Mouse (Mus musculus) forebrain, postnatal 0 days (tissue): Measurements from ENCODE around the gene Rplp2. TPM values are rescaled to one million over a fixed set of nuclear protein-coding genes. Genes with fewer than 3 reads are reported as not detected.
A peak's percentile ranks its signal among the peaks of the same experiment; 100 is the strongest.

ENCODE experiments used
- ATAC-seq: fragments of 200-750 bp; cut with Nextera tagmentation; 2 replicates; pipeline ENCODE4 v1.8.0; 2017; ENCODE audit warnings: mild to moderate bottlenecking, moderate library complexity
- DNase-seq: peaks from one replicate; pipeline ENCODE4 v3.0.0-alpha.2; 2015
- H3K27ac ChIP-seq: fragments of 300-500 bp; sonication (generic); 2 replicates; pipeline ENCODE4 v1.5.1; 2014; ENCODE audit warnings: low read depth, mild to moderate bottlenecking, antibody characterized with exemption, low read length, moderate library complexity, mixed read lengths
- H3K27me3 ChIP-seq: fragments of 300-500 bp; sonication (generic); 2 replicates; pipeline ENCODE4 v1.6.1; 2014; ENCODE audit warnings: mild to moderate bottlenecking, low read length, mixed read lengths; ENCODE audit not compliant: insufficient read depth
- H3K36me3 ChIP-seq: fragments of 300-500 bp; sonication (generic); 2 replicates; pipeline ENCODE4 v1.6.1; 2014; ENCODE audit warnings: mild to moderate bottlenecking, moderate library complexity; ENCODE audit not compliant: insufficient read depth
- H3K4me1 ChIP-seq: fragments of 300-500 bp; sonication (generic); 2 replicates; pipeline ENCODE4 v1.6.1; 2014; ENCODE audit warnings: antibody characterized with exemption; ENCODE audit not compliant: insufficient read depth
- H3K4me2 ChIP-seq: fragments of 300-500 bp; sonication (generic); 2 replicates; pipeline ENCODE4 v1.6.1; 2014; ENCODE audit warnings: low read depth, mild to moderate bottlenecking, moderate library complexity
- H3K4me3 ChIP-seq: fragments of 300-500 bp; sonication (generic); 2 replicates; pipeline ENCODE4 v1.5.1; 2014; ENCODE audit warnings: low read depth, low read length, mixed read lengths
- H3K9ac ChIP-seq: fragments of 300-500 bp; sonication (generic); 2 replicates; pipeline ENCODE4 v1.6.1; 2014; ENCODE audit warnings: mild to moderate bottlenecking
- H3K9me3 ChIP-seq: fragments of 300-500 bp; sonication (generic); 2 replicates; pipeline ENCODE4 v1.6.1; 2016; ENCODE audit warnings: low read length
- CTCF ChIP-seq: sonication (generic); IDR thresholded peaks from 2 replicates; pipeline ENCODE4 v1.5.1; 2016; ENCODE audit warnings: antibody characterized with exemption, control low read depth, low read depth
- WGBS: fragments of 180-500 bp; shearing (Covaris S2); extraction: QIAGEN DNeasy Blood & Tissue Kit; methylation state at CpG from one replicate; pipeline ENCODE4 v1.1.7; 2014; 5-methylcytosine and 5-hydroxymethylcytosine counted together
- polyA plus RNA-seq: library from polyadenylated mRNA; unstranded; fragments of >200 nt; fragmentation: Nextera tagmentation; extraction: Ambion mirVana; gene quantifications from 2 replicates; pipeline ENCODE4 v1.2.1, GENCODE M21; 2015
- total RNA-seq: library from RNA; depleted of rRNA; stranded (reverse); fragments of >200 nt; gene quantifications from 2 replicates; pipeline ENCODE4 v1.2.3, GENCODE M21; 2014

Rplp2 gene
- total and polyA plus RNA-seq, 2 experiments from 2014 or later = 312 to 868 TPM

DNA sequence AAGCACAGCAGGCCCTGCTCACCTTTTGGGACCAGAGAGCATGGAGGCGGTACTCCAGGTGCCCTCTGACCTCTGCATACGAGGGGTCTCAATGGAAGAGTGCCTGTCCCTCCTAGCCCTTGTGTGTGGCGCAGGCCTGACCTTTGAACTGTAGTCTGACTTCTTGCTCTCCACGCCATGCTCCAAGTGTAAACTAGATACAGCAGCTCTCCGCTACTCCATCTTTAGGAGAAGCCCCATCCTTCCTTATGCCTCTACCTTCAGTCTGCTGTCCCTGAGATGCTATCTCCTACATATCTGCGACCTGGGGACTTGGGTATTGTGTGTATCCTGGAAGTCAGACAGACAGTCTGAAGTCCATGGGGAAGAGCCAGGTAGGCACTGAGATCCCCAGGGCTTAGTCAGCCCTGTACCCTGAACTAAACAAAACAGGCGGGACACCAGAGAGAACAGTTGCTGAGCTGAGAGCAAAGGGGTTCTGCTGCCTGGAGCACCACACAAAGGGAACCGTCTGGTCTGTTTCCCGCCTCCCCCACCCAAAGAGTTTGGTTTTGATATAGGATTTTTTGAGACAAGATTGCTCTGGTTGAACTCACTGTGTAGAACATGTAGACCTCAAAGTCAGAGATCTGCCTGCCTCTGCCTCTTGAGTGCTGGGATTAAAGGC is 11.2 kb upstream of the Rplp2 start:
- no peak for TF ChIP-seq CTCF

DNA sequence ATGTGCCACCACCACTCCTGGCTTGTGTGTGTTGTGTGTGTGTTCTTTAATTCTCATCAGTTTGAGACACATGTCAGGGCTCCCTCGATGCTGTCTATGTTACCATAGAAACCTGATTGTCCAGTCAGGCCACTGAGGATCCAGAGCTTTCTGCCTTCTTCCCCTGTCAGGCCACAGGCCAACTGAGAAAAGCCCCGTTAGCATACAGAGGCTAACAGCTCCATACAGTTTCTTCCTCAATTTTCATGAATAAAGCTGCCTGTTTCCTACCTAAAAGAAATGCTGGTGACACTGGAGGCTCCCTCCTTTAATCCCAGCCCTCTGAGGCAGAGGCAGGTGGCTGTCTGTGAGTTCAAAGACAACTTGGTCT is 10.7 kb upstream of the Rplp2 start:
- peak overlapping the region; percentile 70 for H3K4me3 ChIP-seq
- no peak for DNase-seq
- H3K9me3 ChIP-seq = no peaks in the 10 kb centered on the region
- ATAC-seq = no peak
- H3K36me3 ChIP-seq = peaks cover 30% of the 10 kb centered on the region
- peak overlapping the region; percentile 86; the same call in 1 of the 2 replicates for H3K27ac ChIP-seq
- H3K27me3 ChIP-seq = no peaks in the 10 kb centered on the region
- peak overlapping the region; percentile 87 for H3K9ac ChIP-seq
- H3K4me1 ChIP-seq = peaks cover 31% of the 10 kb centered on the region
- peak overlapping the region; percentile 93 for H3K4me2 ChIP-seq
- WGBS = 43% methylated on average over 2 of the region's 2 CpGs
- TF ChIP-seq CTCF = no peak

More for the DNA sequence above, 11.2 kb upstream of the Rplp2 start:
- Histone ChIP-seq H3K4me3 (peak overlapping the region; percentile 53; the same call in 1 of the 2 replicates), H3K9me3 (no peaks in the 10 kb centered on the region), H3K9ac (no peak overlapping the region), H3K36me3 (peaks cover 35% of the 10 kb centered on the region), H3K27me3 (no peaks in the 10 kb centered on the region), H3K4me2 (peak overlapping the region; percentile 93), H3K27ac (peak overlapping the region; percentile 86; the same call in 1 of the 2 replicates), H3K4me1 (peaks cover 31% of the 10 kb centered on the region)
- ATAC-seq (no peak), DNase-seq (no peak)
- WGBS = 81% methylated on average over 9 of the region's 9 CpGs

GRCm38 (mm10) chr7:141437178-141438120 is 9.7 kb upstream of the Rplp2 start, which contains the start of gene Slc25a22:
Gene Slc25a22, minus strand, starts transcription at chr7:141437892.
- peaks cover 31% of the 10 kb centered on the region for H3K4me1 ChIP-seq
- WGBS = 7% methylated on average over 53 of the region's 53 CpGs

DNA sequence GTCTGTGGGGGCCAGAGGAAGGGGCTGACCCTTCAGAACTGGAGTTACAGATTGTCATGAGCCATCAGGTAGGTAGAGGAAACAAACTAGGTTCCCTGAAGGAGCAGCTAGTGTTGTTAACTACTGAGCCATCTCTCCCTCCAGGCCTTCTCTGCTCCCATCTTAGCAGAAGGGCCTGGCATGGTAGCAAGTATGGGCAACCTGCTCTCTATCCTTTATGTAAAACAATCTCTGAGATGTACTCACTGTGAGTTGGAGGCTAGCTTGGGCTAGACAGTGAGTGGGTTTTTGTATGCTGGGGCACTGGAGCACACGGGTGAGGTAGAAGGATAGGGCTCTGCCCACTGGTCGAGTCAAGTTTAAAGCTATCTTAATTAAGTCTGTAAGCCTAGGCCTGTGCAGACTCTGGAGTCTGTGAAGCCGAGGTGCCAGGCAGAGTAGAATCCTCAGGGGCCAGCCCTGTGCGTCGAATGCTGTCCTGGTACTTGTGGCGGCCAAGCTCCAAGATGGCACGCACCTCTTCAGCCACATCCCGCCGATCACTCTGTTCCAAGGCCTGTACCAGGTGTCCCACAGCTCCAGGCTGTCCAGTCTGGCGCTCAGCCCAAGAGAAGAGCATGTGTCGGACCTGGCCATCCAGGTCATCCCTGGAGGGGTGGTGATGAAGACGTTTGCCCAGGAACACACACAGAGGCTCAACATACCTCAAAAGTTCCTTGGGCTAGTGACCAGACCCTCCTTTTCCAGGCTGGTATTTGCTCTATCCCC is 8.8 kb upstream of the Rplp2 start:
- Histone ChIP-seq H3K27me3 (no peaks in the 10 kb centered on the region), H3K4me3 (no peak overlapping the region), H3K9ac (no peak overlapping the region), H3K9me3 (no peaks in the 10 kb centered on the region), H3K4me2 (no peak overlapping the region; the same call in 1 of the 2 replicates), H3K27ac (peak overlapping the region; percentile 86; the same call in 1 of the 2 replicates), H3K36me3 (peaks cover 11% of the 10 kb centered on the region), H3K4me1 (peaks cover 30% of the 10 kb centered on the region)
- ATAC-seq (no peak), DNase-seq (no peak)
- WGBS = 93% methylated on average over 12 of the region's 12 CpGs
- no peak for TF ChIP-seq CTCF

More at GRCm38 (mm10) chr7:141437178-141438120, 9.7 kb upstream of the Rplp2 start, which contains the start of gene Slc25a22:
- peak within 1 kb of the TSS; percentile 86 for H3K27ac ChIP-seq
- H3K27me3 ChIP-seq = no peaks in the 10 kb centered on the region
- ATAC-seq (peak; percentile 91), DNase-seq (peak; percentile 93)
- peaks cover 20% of the 10 kb centered on the region for H3K36me3 ChIP-seq
- TF ChIP-seq CTCF = peak; percentile 81
- peak within 1 kb of the TSS; percentile 87 for H3K9ac ChIP-seq
- peak within 1 kb of the TSS; percentile 93 for H3K4me2 ChIP-seq
- no peaks in the 10 kb centered on the region for H3K9me3 ChIP-seq
- peak within 1 kb of the TSS; percentile 70 for H3K4me3 ChIP-seq

GRCm38 (mm10) chr7:141439140-141439679 is 8.0 kb upstream of the Rplp2 start:
- Histone ChIP-seq H3K4me1 (peaks cover 24% of the 10 kb centered on the region), H3K27me3 (no peaks in the 10 kb centered on the region), H3K4me3 (no peak overlapping the region), H3K9ac (no peak overlapping the region), H3K4me2 (no peak overlapping the region), H3K9me3 (no peaks in the 10 kb centered on the region), H3K27ac (no peak overlapping the region), H3K36me3 (peaks cover 6% of the 10 kb centered on the region)
- DNase-seq = no peak
- no peak for ATAC-seq
- WGBS = 94% methylated on average over 10 of the region's 10 CpGs
- no peak for TF ChIP-seq CTCF

DNA sequence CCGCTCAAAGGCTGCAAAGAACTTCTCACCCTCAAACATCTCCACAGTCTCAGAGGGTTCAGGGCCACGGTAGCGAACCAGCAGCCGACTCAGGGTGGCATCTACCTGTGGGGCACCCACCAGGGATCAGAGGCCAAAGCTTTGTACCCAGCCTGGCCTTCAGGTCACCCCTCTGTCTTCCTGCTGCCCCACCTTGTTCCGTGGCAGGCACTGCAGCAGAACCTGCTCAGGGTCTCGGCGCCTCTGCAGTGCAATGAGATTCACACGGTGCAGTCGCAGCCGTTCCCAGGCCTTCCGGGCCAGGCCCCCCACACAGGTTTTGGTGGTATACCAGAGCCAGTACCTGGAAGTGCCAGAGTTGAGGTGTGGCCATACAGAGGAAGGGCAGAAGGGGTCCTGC is 7.4 kb upstream of the Rplp2 start:
- ATAC-seq (no peak), DNase-seq (no peak)
- Histone ChIP-seq H3K9me3 (no peaks in the 10 kb centered on the region), H3K4me3 (no peak overlapping the region), H3K27ac (no peak overlapping the region), H3K4me1 (peaks cover 21% of the 10 kb centered on the region), H3K4me2 (no peak overlapping the region), H3K9ac (no peak overlapping the region), H3K36me3 (peaks cover 6% of the 10 kb centered on the region), H3K27me3 (no peaks in the 10 kb centered on the region)
- no peak for TF ChIP-seq CTCF
- WGBS = 94% methylated on average over 11 of the region's 11 CpGs
